Comparison of ENCODE assay signal across 17 mouse cellular contexts in genomic region chr1:73591342-73592099, GRCm38 (mm10).
DNase-seq lines count a peak whose midpoint lies in the region; ATAC-seq and TF ChIP-seq lines count a peak whose summit lies in the region.
"Had no signal": no experiment of that assay in that cellular context is flagged by ENCODE, and none has a peak within 500 bp of the region (broad histone marks: within the 10 kb centered on the region; RNA-seq: fewer than 3 reads in every experiment).

No protein-coding gene starts in this region.

- H3K4me2 ChIP-seq in hindbrain, embryonic 16.5 days (ENCODE audit: low read length), result no peak overlapping the region
- no peak overlapping the region for H3K4me2 ChIP-seq in hindbrain, postnatal 0 days (ENCODE audit: low read depth, low read length)
- no peak overlapping the region for H3K4me2 ChIP-seq in forebrain, embryonic 13.5 days
- no peak overlapping the region for H3K4me2 ChIP-seq in heart, embryonic 11.5 days
- H3K4me2 ChIP-seq: heart, embryonic 13.5 days; midbrain, embryonic 15.5 days had no signal

- no peak overlapping the region for H3K4me3 ChIP-seq in hindbrain, embryonic 16.5 days (ENCODE audit: low read length)
- H3K4me3 ChIP-seq in hindbrain, postnatal 0 days (ENCODE audit: low read length), result no peak overlapping the region
- H3K4me3 ChIP-seq in forebrain, embryonic 13.5 days, result no peak overlapping the region
- no peak overlapping the region for H3K4me3 ChIP-seq in heart, embryonic 11.5 days (ENCODE audit: low read depth, low read length)
- H3K4me3 ChIP-seq: heart, embryonic 13.5 days; midbrain, embryonic 15.5 days had no signal

- no peak overlapping the region for H3K9ac ChIP-seq in hindbrain, embryonic 16.5 days (ENCODE audit: low read depth, low read length)
- no peak overlapping the region for H3K9ac ChIP-seq in hindbrain, postnatal 0 days (replicated peaks; ENCODE audit: low read length)
- H3K9ac ChIP-seq in forebrain, embryonic 13.5 days, result no peak overlapping the region
- H3K9ac ChIP-seq in heart, embryonic 11.5 days (ENCODE audit: low read depth, low read length), result no peak overlapping the region
- H3K9ac ChIP-seq: heart, embryonic 13.5 days; liver, embryonic 14.5 days; midbrain, embryonic 15.5 days had no signal

- TF ChIP-seq CTCF in hindbrain, postnatal 0 days (IDR thresholded peaks at IDR 0.05; ENCODE audit: low read depth), result no peak

- no peaks in the 10 kb centered on the region for H3K4me1 ChIP-seq in hindbrain, embryonic 16.5 days (ENCODE audit: control insufficient read depth, insufficient read depth, low read depth, low read length)
- H3K4me1 ChIP-seq in hindbrain, postnatal 0 days (ENCODE audit: insufficient read depth, low read length), result no peaks in the 10 kb centered on the region
- peaks cover 6% of the 10 kb centered on the region for H3K4me1 ChIP-seq in forebrain, embryonic 13.5 days
- H3K4me1 ChIP-seq in heart, embryonic 11.5 days (ENCODE audit: control insufficient read depth, insufficient read depth, low read length), result no peaks in the 10 kb centered on the region
- H3K4me1 ChIP-seq: heart, embryonic 13.5 days; midbrain, embryonic 15.5 days had no signal

- no peak overlapping the region for H3K27ac ChIP-seq in hindbrain, embryonic 16.5 days (ENCODE audit: low read depth, low read length)
- H3K27ac ChIP-seq in hindbrain, postnatal 0 days, result no peak overlapping the region
- H3K27ac ChIP-seq in forebrain, embryonic 13.5 days, result peak overlapping the region; percentile 15
- no peak overlapping the region for H3K27ac ChIP-seq in heart, embryonic 11.5 days (ENCODE audit: low read depth, low read length)
- H3K27ac ChIP-seq: heart, embryonic 13.5 days; liver, embryonic 14.5 days; macrophage; midbrain, embryonic 15.5 days had no signal

- peak; percentile 58; the same call in 1 of the 2 replicates for ATAC-seq in hindbrain, embryonic 16.5 days
- no peak for ATAC-seq in hindbrain, postnatal 0 days
- peak; percentile 67 for ATAC-seq in forebrain, embryonic 13.5 days
- ATAC-seq in heart, embryonic 11.5 days (replicated peaks; ENCODE audit: insufficient number of reproducible peaks, low FRiP score, low TSS enrichment), result no peak
- ATAC-seq: inflammation-experienced regulatory T-cells, adult 6 months; midbrain, embryonic 15.5 days; Patski had no signal

- H3K9me3 ChIP-seq in hindbrain, embryonic 16.5 days (ENCODE audit: control insufficient read depth, low read length), result no peaks in the 10 kb centered on the region
- no peaks in the 10 kb centered on the region for H3K9me3 ChIP-seq in hindbrain, postnatal 0 days (ENCODE audit: low read length)
- H3K9me3 ChIP-seq in forebrain, embryonic 13.5 days (replicated peaks), result no peaks in the 10 kb centered on the region
- H3K9me3 ChIP-seq in heart, embryonic 11.5 days (replicated peaks; ENCODE audit: control insufficient read depth, low read length), result no peaks in the 10 kb centered on the region
- H3K9me3 ChIP-seq: heart, embryonic 13.5 days; midbrain, embryonic 15.5 days had no signal

- WGBS in hindbrain, embryonic 16.5 days, result 48% methylated on average over 9 of the region's 9 CpGs
- 45% methylated on average over 9 of the region's 9 CpGs for WGBS in hindbrain, postnatal 0 days
- 34% methylated on average over 9 of the region's 9 CpGs for WGBS in forebrain, embryonic 13.5 days
- 66% methylated on average over 9 of the region's 9 CpGs for WGBS in heart, embryonic 11.5 days (ENCODE audit: insufficient replicate concordance)

- DNase-seq in hindbrain, postnatal 0 days (ENCODE audit: low spot score), result no peak
- DNase-seq in kidney, adult 9 months, result peak; percentile 86
- DNase-seq in kidney, postnatal 4 days, result peak; percentile 15 to 45
- no peak for DNase-seq in layer of hippocampus, adult 8-10 months (ENCODE audit: low spot score in 2 of 2)
- DNase-seq in cerebellum, adult 11 months, result no peak
- DNase-seq: cerebellum, adult 18-20 months; right cerebral cortex, postnatal 4 days; thymus, adult 18-20 months had no signal

- H3K36me3 ChIP-seq in hindbrain, embryonic 16.5 days (ENCODE audit: control insufficient read depth, insufficient read depth, low read length), result no peaks in the 10 kb centered on the region
- no peaks in the 10 kb centered on the region for H3K36me3 ChIP-seq in hindbrain, postnatal 0 days (ENCODE audit: insufficient read depth, low read length)
- H3K36me3 ChIP-seq in forebrain, embryonic 13.5 days (ENCODE audit: poor library complexity, severe bottlenecking), result no peaks in the 10 kb centered on the region
- H3K36me3 ChIP-seq in heart, embryonic 11.5 days (ENCODE audit: control insufficient read depth, insufficient read depth, low read length), result no peaks in the 10 kb centered on the region
- H3K36me3 ChIP-seq: heart, embryonic 13.5 days; midbrain, embryonic 15.5 days had no signal

- H3K27me3 ChIP-seq in hindbrain, embryonic 16.5 days (replicated peaks; ENCODE audit: control insufficient read depth, insufficient read depth, low read length), result no peaks in the 10 kb centered on the region
- H3K27me3 ChIP-seq in hindbrain, postnatal 0 days (ENCODE audit: insufficient read depth, low read length), result no peaks in the 10 kb centered on the region
- no peaks in the 10 kb centered on the region for H3K27me3 ChIP-seq in forebrain, embryonic 13.5 days
- H3K27me3 ChIP-seq in heart, embryonic 11.5 days (ENCODE audit: control insufficient read depth, insufficient read depth, low read length), result no peaks in the 10 kb centered on the region
- H3K27me3 ChIP-seq: heart, embryonic 13.5 days; midbrain, embryonic 15.5 days; Patski had no signal

Comparison
In these comparisons a context has a peak if more than half of its experiments do, and no peak if none do; other contexts are left out.
1. ATAC-seq: peak in hindbrain, embryonic 16.5 days (single experiment) and forebrain, embryonic 13.5 days (single experiment); none in hindbrain, postnatal 0 days (single experiment) and heart, embryonic 11.5 days (single experiment).
2. DNase-seq: peak in kidney, adult 9 months (single experiment) and kidney, postnatal 4 days (2 of 2); none in hindbrain, postnatal 0 days (single experiment), layer of hippocampus, adult 8-10 months (0 of 2) and cerebellum, adult 11 months (single experiment).